Mouse (Mus musculus) C2C12 (cell line): Measurements from ENCODE around the gene Stard13.

ENCODE experiments used
- CTCF ChIP-seq: IDR thresholded peaks from one replicate; pipeline ENCODE4 v1.5.1; 2011; ENCODE audit not compliant: control insufficient read depth, insufficient read depth, insufficient read length
- MAX ChIP-seq: IDR thresholded peaks from one replicate; pipeline ENCODE4 v1.6.1; 2011; ENCODE audit warnings: mild to moderate bottlenecking, control low read depth
- MYOG ChIP-seq: IDR thresholded peaks from one replicate; pipeline ENCODE4 v1.6.1; 2011; ENCODE audit not compliant: control insufficient read depth, insufficient read length; ENCODE audit errors: extremely low read depth
- USF1 ChIP-seq: IDR thresholded peaks from one replicate; pipeline ENCODE4 v1.6.1; 2011; ENCODE audit warnings: low read depth, mild to moderate bottlenecking, control low read depth, moderate library complexity

DNA sequence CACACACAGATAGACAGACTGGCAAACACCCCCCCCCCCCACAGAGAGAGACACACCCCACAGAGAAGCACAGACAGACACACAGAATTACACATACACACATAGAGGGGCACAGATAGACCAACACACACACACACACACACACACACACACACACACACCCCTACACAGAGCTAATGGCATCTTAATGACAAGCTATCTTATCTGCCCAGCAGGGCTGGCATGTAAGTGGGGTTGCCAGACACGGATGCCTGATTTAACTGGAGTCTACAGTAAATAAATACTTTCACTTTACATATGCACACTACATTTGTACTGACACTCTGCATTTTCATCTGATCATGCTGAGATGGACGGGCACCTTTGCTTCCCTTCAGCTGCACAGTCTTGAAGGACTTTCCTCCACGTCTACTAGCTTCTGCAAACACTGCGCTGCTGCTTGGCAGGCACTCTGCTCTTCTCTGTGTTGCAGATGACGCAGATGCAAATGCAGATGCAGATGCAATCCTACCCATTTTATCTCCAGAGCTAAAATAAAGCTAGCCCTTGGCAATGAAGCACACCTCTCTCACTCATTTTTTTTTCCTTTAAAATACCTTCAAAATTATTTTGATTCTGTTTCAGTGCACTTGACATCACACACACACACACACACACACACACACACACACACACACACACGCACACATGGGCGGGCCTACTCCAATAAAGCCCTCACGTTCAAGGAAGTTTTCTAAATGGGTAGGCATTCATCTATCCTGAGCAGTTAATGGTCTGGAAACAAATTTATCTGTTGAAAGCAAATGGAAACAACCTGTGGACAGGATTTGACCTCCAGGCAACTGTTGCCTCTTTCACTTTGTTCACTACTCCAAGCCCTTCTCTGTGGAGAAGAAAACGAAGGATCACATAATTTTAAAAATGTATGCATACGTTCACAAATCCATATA lies 15.3 kb upstream of the Stard13 start:
- TF ChIP-seq CTCF (no peak), MAX (no peak), USF1 (no peak), MYOG (no peak)
